Mouse (Mus musculus): ENCODE results near the gene Mmp28.

Gene Mmp28

DNA sequence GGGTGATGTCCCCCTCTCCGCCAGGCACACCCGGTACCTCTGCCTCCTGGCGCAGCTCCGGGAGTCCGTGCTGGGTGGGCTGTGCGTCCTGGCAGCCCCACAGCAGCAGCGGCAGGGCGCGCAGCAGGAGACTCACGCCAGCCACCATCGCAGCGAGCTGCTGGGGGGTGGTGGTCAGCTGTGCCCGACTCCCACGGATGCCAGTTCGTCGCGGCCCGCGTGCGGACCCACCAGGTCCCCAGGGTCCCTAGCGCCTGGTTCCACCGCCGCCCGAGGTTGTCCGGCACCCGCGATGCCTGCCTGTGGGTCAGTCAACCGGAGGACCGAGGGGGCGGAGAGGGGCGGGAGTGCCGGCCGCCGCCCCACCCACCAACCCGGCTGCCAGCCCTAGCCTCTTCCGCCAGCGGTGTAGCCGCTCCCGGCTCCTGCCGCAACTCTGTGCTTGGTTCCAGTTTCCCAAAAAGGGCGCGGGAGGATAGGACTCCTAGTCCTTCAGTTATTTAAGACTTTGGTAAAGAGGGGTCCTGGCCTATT is at the start of gene Mmp28:
TSS of gene Mmp28 (minus strand) at position 361 of the 534 bp plus-strand sequence.
- peak; percentile 77 to 85 for DNase-seq

DNA sequence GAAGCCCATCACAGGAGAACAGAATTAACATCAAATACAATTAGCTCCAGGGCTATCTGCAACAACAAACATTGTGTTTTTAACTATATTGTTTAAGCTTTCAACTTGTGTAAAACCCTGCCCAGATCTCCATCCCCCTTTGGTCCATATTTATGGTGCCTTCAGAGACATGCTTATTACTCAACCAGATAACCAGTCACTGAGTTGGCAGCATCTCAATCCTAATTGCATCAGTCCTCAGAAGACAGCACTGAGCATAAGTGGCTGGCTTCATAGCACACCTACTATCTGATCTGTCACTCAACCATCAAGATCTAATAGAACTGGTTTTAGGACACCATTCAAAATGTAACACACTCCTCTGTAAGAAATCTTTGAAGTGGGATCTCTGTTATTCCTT is 46.6 kb upstream of the Mmp28 start:
- DNase-seq = no peak

GRCm38 (mm10) chr11:83504308-83504707 is 41.4 kb upstream of the Mmp28 start:
- DNase-seq = no peak

DNA sequence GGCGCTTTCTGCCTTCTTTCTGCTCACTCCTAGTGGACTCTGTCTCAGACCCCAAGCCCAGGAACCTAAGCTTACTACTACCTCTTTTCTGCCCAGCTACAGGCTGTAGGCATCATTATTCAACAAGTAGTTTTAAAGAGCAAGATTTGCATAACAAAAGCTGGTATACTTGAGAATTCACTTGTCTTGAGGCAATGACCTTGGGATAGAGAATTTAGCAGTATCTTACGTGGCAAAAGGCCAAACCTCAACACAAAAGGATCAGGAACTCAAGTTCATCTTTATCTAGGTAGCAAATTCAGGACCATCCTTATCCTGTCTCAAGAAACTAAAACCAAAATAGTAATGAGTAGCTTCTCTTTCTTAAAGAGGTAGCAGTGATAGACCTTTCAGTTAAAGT is 32.7 kb upstream of the Mmp28 start:
- DNase-seq = no peak

GRCm38 (mm10) chr11:83491488-83491887 is 28.6 kb upstream of the Mmp28 start:
- peak in 1 of 2 experiments; percentile 14 for DNase-seq

GRCm38 (mm10) chr11:83473235-83474016 is 10.6 kb upstream of the Mmp28 start:
- peak; percentile 65 to 79 for DNase-seq

GRCm38 (mm10) chr11:83472324-83473234 is 9.7 kb upstream of the Mmp28 start, which contains the start of gene Taf15:
TSS of gene Taf15 (plus strand) at chr11:83473086.
- peak; percentile 97 to 99 for DNase-seq

DNA sequence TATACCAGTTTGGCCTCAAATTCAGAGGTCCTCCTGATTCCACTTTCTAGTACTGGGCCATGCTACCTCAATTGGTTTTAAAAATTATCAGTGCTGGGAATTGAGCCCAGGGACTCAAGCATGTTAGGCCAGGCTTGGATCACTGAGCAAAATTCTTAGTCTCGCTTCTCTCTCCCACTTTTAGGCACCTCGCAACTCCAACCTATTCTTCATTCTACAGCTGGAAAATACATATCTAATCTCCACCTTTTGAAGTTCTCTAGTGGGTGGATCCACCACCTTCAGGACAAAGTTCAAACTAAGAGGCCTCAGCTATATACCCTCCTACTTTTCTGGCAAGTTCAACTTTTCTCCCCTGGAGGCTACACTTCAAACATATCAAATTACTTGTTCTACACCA is 8.9 kb upstream of the Mmp28 start:
- no peak for DNase-seq

- DNase-seq = no peak
Observed at GRCm38 (mm10) chr11:83468765-83469164, 5.9 kb upstream of the Mmp28 start.

- DNase-seq = peak; percentile 91 to 93
Observed at GRCm38 (mm10) chr11:83467120-83467652, 4.3 kb upstream of the Mmp28 start.

- peak; percentile 56 to 79 for DNase-seq
Observed at GRCm38 (mm10) chr11:83465976-83466375, 3.1 kb upstream of the Mmp28 start.

GRCm38 (mm10) chr11:83461462-83462027 is 1.3 kb downstream of the Mmp28 start:
- no peak for DNase-seq

GRCm38 (mm10) chr11:83457912-83458601 is 4.8 kb downstream of the Mmp28 start:
- DNase-seq = no peak

GRCm38 (mm10) chr11:83457257-83457656 is 5.6 kb downstream of the Mmp28 start:
- no peak for DNase-seq

DNA sequence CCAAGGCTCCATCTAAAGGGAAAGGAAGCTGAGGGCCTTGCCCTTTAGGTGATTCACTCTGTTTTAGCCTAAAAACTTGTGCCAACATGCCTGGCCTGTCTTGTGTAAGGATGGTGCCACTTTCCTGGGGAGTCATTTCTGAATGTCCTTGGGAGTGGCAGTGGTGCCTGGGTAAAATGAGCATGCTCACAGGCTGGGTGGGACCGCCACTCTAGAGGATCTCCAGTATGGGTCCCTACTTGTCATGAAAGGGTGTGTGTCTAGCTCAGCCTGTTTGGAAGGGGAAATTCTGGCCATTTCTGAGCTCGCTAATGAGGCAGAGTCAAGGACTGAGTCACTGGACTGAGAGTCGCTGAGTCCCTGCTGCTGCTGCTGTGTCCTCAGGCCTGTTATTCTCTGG is 7.3 kb downstream of the Mmp28 start:
- no peak for DNase-seq

- DNase-seq = peak; percentile 51 to 75
Observed at GRCm38 (mm10) chr11:83454548-83454947, 8.3 kb downstream of the Mmp28 start.

DNA sequence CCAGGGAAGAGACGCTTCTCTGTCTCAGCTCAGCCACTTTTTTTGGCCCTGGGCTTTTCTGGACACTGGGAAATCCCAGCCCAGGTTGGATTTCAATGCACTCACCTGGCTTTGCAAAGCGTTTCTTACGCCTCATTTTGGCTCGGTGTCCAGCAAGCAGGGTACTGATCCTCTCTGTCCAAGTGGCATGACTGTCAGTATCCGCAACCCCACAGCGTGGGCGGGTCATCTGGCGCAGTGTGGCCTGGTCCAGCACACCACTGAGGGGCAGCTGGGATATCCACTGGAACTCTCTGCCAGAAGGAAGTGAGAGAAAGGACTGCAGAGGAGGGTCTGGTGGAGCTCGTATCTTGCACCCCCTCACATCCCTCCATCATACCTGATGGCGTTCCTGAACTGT is 11.6 kb downstream of the Mmp28 start:
- peak in 1 of 2 experiments; percentile 24 for DNase-seq

GRCm38 (mm10) chr11:83450550-83450949 is 12.3 kb downstream of the Mmp28 start:
- no peak for DNase-seq

DNA sequence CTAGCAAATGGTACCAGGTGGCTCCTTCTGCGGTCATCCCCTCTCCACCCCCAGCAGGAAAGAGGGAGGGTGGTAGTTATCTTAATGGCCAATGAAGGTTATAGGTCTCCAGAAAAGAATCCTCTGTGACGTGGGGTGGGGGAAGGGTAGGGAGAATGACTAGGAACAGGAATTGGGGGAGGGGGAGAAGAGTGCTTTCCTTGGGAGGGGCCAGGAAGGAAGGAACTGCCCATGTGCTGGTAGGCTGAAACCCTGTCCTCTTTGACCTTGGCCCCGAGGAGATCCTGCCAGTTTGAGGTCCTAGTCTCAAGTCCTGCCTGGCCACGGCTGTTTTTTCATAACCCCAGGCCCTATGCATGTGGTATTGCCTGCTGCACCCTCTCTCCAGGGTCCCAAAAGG is 13.6 kb downstream of the Mmp28 start:
- DNase-seq = peak in 1 of 2 experiments; percentile 32

DNA sequence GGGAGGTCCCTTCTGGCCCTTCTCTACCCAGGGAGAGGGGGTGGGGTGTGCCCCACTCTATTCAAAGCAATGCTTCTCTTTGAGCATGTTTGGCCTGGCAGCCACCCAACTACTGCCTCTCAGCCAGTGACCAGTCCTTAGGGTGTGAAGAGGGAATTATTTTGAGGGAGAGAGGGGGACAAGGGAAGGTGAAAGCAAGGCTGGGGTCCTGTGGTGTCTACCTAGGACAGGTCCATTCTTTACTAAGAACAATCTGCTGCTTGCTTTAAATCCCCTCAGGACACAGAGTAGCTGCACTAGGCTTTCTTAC is 14.0 kb downstream of the Mmp28 start:
- peak; percentile 68 to 71 for DNase-seq

DNA sequence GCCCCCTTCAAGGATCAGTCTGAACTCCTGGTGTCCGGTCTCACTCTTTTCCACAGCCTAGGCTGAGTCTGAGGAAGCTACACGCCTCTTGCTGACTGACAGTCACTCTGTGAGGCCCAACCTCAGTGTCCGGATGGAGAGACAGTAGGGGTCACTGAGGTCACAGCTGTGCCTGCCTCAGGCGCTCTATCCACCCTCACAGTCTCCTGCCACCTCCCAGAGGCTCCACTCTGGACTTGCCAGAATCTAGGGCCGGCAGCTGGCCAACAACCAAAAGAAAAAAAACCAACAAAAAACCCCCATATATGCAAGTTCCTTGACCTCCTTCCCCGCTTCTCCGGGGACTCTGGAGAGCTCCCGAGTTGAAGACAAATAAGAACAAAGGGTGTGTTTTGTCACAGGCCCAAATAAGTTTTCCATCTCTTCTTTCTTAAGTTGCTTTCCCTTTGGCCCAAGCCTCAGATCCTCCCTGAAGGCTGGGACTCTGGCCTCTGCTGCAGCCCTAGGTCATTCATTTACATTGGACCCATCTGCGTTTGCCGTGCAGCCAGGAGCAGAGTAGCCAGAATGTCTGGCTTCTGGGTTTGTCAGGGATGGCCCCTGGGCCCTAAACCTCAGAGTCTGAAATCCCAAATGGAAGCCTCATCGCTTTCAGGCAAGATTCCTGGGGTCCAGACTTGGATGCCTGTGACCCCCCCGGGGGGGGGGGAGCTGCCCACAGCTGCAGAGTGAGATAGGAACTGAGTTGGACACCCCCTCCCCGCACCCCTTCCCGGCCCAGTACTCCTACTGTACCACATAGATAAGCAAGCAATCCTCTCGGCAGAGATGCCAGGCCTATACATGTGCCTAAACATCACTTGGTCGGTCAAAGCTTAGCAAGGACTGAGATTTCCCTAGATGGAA is 14.6 kb downstream of the Mmp28 start:
- DNase-seq = peak; percentile 61 to 75

Data from kidney, postnatal 25 days (tissue).